Mouse (Mus musculus) CD4-positive, CD25-positive, alpha-beta regulatory T cell, adult 2 months (primary cell): ENCODE measurements around the gene Hint3.
A peak's percentile ranks its signal among the peaks of the same experiment; 100 is the strongest.
"Not testable (repeated sequence)": the region's sequence is repeated elsewhere in the genome, so short reads cannot be mapped to it uniquely, and the experiment has no call there.

Experiments
- DNase-seq: peaks from one replicate; pipeline ENCODE4 v3.0.0-alpha.2; 2012; ENCODE audit warnings: low read depth, low spot score

Hint3 gene

GRCm38 (mm10) chr10:30629513-30629912, at the start of gene Hint3:
Gene Hint3 (minus strand): TSS chr10:30629632.
- no peak for DNase-seq

- DNase-seq: no peak
These were observed 48.6 kb upstream of the Hint3 start for GRCm38 (mm10) chr10:30678051-30678450.

GRCm38 (mm10) chr10:30674825-30675224, 45.4 kb upstream of the Hint3 start:
- DNase-seq: no peak

GRCm38 (mm10) chr10:30666580-30666979, 37.1 kb upstream of the Hint3 start:
- DNase-seq: no peak

- DNase-seq: peak; percentile 46
These were observed 31.3 kb upstream of the Hint3 start for GRCm38 (mm10) chr10:30660564-30661328.

GRCm38 (mm10) chr10:30655655-30656054, 26.2 kb upstream of the Hint3 start:
- DNase-seq: peak; percentile 86

GRCm38 (mm10) chr10:30647681-30648080, 18.2 kb upstream of the Hint3 start:
- DNase-seq: no peak

- no peak for DNase-seq
These were observed 8.8 kb upstream of the Hint3 start for GRCm38 (mm10) chr10:30638216-30638615.

GRCm38 (mm10) chr10:30636474-30637154, 7.2 kb upstream of the Hint3 start:
- DNase-seq: peak; percentile 41

GRCm38 (mm10) chr10:30632718-30633117, 3.3 kb upstream of the Hint3 start:
- DNase-seq: no peak

GRCm38 (mm10) chr10:30629977-30630376, 545 bp upstream of the Hint3 start:
- DNase-seq: no peak

GRCm38 (mm10) chr10:30628444-30628843, 988 bp downstream of the Hint3 start:
- DNase-seq: not testable (repeated sequence)

- DNase-seq: peak; percentile 52
These were observed 1.9 kb downstream of the Hint3 start for GRCm38 (mm10) chr10:30627548-30627947.

GRCm38 (mm10) chr10:30624161-30625019, 5.0 kb downstream of the Hint3 start:
- DNase-seq: no peak

GRCm38 (mm10) chr10:30622928-30623327, 6.5 kb downstream of the Hint3 start:
- peak; percentile 65 for DNase-seq

GRCm38 (mm10) chr10:30618918-30619210, 10.6 kb downstream of the Hint3 start:
- DNase-seq: no peak

GRCm38 (mm10) chr10:30618091-30618917, 11.1 kb downstream of the Hint3 start:
- peak; percentile 99 for DNase-seq

- no peak for DNase-seq
These were observed 16.4 kb downstream of the Hint3 start for GRCm38 (mm10) chr10:30613039-30613438.

GRCm38 (mm10) chr10:30609614-30610013, 19.8 kb downstream of the Hint3 start:
- no peak for DNase-seq

GRCm38 (mm10) chr10:30608109-30608508, 21.3 kb downstream of the Hint3 start:
- no peak for DNase-seq

- peak; percentile 91 for DNase-seq
These were observed 28.9 kb downstream of the Hint3 start, which contains the start of gene Trmt11 for GRCm38 (mm10) chr10:30600542-30600966. Gene Trmt11 (minus strand): TSS chr10:30600749.
